Mouse (Mus musculus) adipocyte (in vitro differentiated cells): ENCODE results near the gene Upk3b.
A peak's percentile ranks its signal among the peaks of the same experiment; 100 is the strongest.
"Not testable (repeated sequence)": the region's sequence is repeated elsewhere in the genome, so short reads cannot be mapped to it uniquely, and the experiment has no call there.

Experiments used
- DNase-seq: peaks from one replicate; pipeline ENCODE4 v3.0.0-alpha.2; 2016; ENCODE audit warnings: low spot score

The Upk3b gene

DNA sequence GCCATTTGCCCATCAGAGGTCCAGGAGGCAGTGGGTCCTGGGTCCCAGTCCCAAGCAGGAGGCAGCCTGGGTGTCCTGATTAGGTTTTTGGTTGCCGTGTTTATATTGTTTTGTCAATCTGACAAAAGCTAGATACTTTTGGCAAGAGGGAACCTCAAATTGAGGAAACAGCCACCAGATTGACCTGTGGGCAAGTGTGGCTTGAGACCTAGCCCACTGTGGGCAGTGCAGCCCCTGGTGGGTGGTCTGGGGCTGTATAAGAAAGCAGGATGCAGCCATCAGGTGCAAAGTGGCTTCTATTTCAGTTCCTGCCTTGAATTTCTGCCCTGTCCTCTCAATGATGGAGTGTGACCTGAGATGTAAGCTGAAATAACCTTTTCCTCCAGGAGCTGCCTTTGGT lies 3.0 kb upstream of the Upk3b start:
- no peak for DNase-seq

GRCm38 (mm10) chr5:136036667-136037066 lies 1.6 kb upstream of the Upk3b start:
- DNase-seq: no peak

DNA sequence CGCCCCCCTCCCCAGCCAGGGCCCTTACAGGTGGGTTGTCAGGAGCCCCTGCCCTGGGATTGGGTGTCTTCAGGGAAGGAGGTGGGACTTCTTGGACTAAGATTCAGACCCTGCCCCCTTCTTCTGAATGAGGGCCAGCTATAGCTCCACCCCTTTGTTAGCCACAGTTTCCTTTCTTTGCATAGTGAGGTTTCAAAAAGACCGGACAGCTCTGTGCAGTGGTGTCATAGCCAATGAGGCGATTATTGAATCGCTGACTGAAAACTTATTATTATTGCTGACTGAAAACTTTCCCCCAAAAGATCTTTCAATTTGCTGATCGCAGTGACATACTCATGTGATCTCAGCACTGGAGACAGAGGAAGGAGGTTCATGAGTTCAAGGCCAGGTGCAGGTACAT lies 1.9 kb downstream of the Upk3b start:
- no peak for DNase-seq

GRCm38 (mm10) chr5:136041260-136041659 lies 3.0 kb downstream of the Upk3b start:
- no peak for DNase-seq

GRCm38 (mm10) chr5:136041666-136042065 lies 3.4 kb downstream of the Upk3b start:
- no peak for DNase-seq

- DNase-seq: no peak
Observed at GRCm38 (mm10) chr5:136044865-136045264, 6.6 kb downstream of the Upk3b start.

DNA sequence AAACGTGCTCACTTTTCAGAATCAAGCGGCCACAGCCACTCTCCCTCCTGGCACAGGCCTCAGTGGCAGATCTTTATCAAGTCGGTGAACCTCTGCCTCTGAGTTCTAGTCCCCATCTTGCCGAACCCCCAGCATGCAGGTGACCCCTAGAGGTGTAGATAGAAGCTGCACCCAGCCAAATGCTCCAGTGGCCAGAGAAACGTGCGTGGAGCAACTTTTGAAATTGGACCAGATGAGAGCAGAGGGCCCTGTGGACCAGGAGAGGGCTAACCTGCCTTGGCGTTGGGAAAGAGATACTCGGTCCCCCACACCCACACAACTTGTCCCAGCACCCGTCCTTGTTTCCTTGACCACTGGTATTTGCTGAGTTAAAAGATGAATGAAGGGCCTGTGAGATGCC lies 7.1 kb downstream of the Upk3b start:
- peak; percentile 30 for DNase-seq

DNA sequence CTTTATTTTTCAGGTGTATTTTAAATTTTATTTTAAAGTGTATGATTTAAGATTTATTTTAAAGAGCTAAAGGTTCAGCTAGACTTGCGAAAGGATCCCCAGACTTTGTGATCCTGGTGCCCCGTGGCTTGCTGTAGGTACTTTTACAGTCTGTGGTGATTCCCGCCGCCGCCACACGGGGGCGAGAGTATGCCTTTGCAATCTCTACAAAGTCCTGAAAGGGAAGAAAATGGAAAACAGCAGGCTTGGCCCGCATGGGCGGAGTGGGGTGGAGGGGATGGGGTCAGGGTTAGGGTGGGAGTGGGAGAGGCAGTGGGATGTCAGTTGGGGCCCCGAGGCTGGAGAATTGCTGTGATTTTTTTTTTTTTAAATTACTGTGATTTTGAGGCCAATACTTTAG lies 7.7 kb downstream of the Upk3b start:
- DNase-seq: peak; percentile 85

DNA sequence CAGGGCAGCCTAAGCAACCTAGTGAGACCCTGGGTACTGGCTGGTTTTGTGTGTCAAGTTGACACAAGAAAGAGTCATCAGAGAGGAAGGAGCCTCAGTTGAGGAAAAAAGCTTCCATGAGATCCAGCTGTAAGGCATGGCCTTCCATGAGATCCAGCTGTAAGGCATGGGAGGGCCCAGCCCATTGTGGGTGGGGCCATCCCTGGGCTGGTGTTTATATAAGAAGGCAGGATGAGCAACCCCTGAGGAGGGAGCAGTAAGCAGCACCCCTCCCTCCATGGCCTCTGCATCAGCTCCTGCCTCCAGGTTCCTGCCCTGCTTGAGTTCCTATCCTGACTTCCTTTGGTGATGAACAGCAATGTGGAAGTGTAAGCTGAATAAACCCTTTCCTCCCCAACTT lies 10.2 kb downstream of the Upk3b start:
- DNase-seq: not testable (repeated sequence)

- DNase-seq: no peak
Observed at GRCm38 (mm10) chr5:136049926-136050325, 11.6 kb downstream of the Upk3b start.

DNA sequence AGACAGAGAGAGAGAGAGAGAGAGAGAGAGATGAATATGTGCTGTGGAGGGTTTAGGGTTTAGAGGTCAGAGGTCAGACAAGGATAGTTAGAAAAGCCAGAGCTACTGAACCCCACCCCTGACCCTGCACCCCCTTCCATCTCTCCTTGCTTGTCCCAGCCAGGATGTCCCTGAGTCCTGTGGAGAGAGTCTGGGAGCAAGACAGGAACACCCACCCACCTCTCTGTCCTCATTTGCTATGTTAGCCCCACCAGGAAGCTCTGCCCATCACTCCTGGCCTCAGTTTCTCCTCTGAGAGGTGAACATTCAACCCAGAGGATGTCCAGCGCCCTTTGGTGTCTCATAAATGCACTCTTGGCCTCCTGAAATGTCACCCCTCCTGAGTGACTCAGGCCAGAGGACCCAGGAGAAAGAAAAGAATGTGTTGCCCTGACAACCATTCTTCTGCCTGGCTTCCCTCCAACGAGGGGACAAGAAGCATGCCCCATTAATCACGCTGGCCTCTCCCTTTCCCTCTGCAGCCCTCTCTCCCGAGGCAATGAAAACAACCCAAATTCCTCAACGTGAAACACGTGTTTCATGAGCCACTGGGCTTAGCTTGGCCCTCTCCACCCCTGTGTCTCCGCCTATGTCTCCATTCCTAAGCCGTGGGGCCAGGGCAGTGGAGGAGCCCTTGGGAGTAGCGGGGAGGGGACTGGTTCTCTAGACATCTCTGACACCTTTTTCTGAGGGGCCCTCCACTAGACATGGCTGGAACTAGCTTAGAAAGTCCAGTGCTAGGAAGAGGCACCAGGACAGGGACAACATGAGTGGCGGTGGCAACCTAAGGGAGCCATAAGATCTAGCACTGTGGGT lies 13.2 kb downstream of the Upk3b start:
- peak; percentile 82 for DNase-seq

DNA sequence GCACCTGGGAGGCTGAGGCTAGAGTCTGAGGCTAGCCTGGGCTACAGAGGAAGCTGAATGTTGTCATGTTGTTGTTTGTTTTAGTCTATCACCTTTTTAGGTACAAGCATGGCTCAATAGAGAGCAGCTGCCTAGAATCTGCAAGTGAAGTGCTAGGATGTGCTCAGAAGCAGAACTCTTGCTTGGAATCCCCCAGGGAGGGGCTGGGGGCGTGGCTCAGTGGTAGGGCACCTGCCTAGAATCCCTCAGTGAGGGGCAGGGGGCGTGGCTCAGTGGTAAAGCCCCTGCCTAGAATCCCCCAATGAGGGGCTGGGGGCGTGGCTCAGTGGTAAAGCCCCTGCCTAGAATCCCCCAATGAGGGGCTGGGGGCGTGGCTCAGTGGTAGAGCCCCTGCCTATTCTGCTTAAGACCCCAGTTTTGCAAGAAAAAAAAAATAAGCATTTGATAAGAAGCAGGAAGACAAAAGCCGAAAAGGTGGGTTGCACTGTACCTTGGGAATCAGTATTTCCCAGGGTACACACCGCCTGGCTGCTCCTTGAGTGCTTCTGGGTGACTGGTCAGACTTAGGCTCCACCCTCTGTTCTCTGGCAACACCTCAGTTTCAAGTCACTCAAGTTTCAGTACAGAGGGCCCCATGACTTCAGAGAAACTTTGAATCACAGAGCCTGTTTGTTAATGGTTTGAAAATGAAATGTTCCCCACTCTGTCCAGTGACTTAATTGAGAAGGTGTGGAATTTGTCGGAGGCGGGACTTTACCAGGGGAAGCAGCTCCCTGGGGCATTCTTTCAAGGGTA lies 14.8 kb downstream of the Upk3b start:
- peak; percentile 54 for DNase-seq

DNA sequence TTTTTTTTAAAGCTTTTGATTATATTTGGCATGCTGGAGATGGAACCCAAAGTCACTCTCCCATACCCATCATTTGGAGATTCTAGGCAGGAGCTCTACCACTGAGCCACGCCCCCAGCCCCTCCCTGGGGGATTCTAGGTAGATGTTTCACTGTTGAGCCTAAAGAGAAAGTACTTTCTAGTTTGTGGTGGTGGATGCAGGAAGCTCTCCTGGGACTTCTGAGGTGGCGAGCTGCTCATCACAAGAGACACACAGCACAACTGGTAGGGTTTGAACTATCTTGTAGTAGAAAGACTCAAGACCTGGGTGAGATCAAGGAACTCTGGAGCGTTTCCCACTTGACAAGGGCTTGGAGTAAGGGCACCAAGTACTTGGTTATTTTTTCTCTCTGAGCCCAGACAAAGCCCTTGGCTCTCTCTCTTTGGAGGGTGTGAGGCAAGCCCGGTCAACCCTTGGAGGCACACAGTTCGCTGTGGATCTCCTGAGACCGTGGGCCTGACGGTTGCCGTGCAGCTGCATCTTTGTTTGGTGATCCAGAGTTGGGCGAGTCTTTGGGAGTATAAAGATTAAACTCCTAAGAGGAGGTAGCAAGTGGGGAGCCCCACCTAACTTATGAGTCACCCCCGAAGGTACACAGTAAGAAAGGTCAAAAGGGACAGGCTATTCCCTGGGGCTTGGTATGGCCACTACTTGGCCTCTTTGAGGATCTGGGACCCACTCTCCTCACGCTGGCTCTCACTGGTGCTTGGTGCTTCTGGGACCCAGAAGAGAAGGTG lies 16.2 kb downstream of the Upk3b start, which contains the start of gene Upk3bl:
Upk3bl (plus strand) TSS at position 192 of the 777 bp plus-strand sequence.
- DNase-seq: no peak

DNA sequence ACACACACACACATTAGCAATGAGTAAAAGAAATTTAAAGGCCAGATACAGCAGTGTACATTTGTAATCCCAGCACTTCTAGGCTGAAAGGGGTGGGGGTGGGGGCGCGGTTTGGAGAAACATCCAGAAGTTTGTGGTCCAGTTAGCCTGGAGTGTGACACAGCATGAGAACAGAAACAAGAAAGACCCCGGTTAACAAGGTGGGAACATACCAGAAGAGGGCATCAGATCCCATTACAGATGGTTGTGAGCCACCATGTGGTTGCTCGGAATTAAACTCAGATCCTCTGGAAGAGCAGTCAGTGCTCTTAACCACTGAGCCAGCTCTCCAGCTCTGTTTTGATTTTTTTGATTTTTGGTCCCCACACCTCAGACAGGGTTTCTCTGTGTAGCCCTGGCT lies 17.8 kb downstream of the Upk3b start:
- DNase-seq: no peak

DNA sequence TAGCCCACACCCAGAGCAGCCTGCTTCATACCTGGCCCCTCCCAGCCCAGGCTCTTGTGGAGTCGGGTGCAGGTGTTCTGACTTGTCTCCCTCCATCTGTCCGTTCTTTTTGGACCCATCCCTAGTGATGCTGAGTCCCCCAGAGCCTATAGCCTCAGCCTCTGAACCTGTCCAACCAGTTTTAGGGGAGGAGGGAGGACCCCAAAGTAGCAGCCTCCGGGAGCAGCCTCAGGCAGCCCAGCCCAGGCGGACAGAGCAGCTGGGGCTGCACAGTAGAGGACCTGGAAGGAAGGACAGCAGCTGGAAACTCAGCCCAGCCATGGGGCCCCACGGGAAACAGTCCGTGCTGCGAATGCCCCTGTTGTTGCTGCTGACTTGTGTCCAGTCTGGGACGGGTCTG lies 18.8 kb downstream of the Upk3b start:
- DNase-seq: no peak

DNA sequence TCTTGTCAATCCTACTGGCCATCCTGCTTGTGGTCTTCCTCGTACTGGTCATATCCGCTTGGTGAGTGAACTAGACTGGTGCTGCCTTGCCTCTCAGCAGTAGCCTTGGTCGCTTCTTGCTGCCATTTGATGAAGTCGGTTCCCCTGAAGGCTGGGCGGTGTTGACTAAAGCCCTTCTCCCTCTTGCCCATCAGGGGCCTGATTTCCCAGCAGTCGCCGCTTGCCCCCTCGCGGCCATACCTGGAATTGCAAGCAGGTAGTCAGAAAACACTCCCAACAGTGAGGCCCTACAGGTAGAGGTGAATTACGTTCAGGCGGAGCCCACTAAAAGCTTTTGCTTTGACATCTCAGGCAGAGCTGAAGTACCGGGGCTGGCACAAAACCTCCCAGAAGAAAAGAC lies 23.3 kb downstream of the Upk3b start:
- DNase-seq: peak; percentile 74

- DNase-seq: no peak
Observed at GRCm38 (mm10) chr5:136063920-136064319, 25.6 kb downstream of the Upk3b start.

GRCm38 (mm10) chr5:136066404-136067148 lies 28.3 kb downstream of the Upk3b start:
- not testable (repeated sequence) for DNase-seq

DNA sequence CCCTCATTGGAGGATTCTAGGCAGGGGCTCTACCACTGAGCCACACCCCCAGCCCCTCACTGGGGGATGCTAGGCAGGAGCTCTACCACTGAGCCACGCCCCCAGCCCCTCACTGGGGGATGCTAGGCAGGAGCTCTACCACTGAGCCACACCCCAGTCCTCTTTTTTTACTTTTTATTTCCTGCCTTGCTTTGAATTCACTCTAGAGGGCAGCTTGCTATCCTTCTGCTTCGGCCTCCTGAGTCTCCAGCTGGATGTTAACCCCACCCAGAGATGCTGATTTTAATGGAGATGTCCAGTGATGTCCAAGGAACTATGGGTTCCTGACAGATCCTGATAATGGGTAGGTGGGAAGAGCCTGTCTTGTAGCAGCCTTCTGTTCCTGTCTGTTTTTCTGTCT lies 31.1 kb downstream of the Upk3b start:
- no peak for DNase-seq

- DNase-seq: no peak
Observed at GRCm38 (mm10) chr5:136073051-136073450, 34.8 kb downstream of the Upk3b start.

DNA sequence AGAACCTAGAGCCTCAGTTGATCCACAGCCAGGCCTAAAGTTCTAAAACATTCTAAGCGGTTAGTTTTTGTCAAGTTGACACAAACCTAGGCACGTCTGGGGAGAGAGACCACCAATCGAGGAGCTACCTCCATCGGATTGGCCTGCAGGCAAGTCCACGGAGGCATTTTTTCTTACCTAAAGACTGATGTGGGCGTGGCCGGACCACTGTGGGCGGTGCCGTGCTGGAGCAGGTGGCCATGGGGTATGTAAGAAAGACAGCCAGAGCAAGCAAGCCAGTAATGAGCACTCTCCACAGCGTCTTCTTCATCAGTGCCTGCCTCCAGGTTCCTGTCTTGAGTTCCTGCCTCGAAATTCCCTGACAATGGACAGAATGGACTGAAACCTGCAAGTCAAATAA lies 35.2 kb downstream of the Upk3b start:
- DNase-seq: no peak

DNA sequence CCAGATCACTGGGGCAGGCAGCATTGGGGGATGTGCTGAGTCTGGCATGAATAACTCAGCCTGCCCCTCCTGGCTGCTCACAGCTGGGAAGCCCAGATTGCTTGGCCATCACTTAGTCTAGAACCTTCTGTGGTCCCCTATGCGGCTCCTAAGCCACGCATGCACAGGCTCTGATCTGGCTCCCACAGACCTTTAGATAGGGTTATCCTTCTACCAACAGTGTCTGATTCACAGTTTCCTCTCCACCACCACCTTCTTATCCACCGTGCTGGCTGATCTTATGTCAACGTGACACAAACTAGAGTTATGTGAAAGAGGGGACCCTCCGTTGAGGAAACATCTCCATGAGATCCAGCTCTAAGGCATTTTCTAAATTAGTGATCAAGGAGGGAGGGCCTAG lies 36.8 kb downstream of the Upk3b start:
- DNase-seq: no peak
